Mouse (Mus musculus) lung, postnatal 25 days (tissue): ENCODE results near the gene Adamts17.

Experiments used
- DNase-seq: peaks from one replicate; pipeline ENCODE4 v3.0.0; 2022; ENCODE audit warnings: low spot score

Gene Adamts17

DNA sequence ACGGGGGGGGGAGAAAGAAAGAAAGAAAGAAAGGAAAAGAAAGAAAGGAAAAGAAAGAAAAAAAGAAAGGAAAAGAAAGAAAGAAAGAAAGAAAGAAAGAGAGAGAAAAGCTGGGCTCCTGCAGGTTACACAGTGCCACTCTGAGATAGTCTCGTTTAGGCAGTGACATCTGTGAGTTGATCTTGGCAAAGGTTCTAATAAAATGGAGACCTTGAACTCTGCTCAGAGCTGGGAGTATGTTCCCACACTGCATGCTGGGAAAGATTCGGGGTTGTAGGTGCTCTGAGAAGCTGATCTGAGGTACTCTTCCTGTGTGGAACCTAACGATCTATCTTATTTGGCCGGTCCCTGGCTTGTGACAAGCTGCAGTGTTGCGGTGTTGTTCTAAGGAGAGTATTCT is 7.0 kb downstream of the Adamts17 start:
- DNase-seq = no peak

- DNase-seq = no peak
These were observed 7.8 kb downstream of the Adamts17 start for GRCm38 (mm10) chr7:66847299-66847698.

GRCm38 (mm10) chr7:66849316-66849715 is 9.8 kb downstream of the Adamts17 start:
- no peak for DNase-seq

DNA sequence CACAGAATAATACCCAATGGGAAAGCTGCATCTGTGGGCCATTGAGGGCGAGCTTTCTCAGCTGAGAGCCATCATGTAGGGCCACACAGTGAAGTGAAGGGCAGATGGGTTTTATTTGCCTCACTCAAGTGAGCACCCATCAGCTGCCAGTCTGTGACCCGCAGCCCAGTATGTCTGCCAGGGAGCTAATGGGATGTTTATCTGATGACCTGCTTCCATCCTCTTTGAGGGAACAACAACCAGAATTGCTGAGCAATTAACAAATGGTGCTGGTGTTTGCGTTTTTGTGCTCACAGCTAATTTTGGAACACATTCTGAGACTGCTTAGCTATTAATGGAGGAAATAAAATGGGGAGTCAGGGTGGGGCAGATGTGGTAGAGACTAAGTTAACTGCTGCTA is 12.6 kb downstream of the Adamts17 start:
- peak; percentile 37 for DNase-seq

GRCm38 (mm10) chr7:66857610-66858009 is 18.1 kb downstream of the Adamts17 start:
- DNase-seq = no peak

GRCm38 (mm10) chr7:66858247-66859075 is 18.9 kb downstream of the Adamts17 start:
- peak; percentile 35 for DNase-seq

DNA sequence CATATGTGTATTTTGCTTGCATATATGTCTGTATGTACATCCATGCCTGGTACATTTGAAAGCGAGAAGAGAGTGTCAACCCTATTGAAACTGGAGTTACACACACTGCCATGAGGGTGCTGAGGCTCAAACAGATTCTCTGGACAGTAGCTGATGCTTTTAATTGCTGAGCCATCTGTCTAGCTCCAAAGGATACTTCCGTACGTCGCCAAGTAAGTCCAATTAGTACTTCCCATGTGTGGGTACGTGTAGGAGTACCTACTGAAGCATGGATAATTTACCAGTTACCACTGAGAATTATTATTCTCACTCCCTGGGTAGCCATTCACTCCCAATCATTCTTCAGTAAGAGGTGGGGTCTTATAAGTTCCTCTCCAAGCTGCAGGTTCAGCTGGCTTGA is 19.7 kb downstream of the Adamts17 start:
- no peak for DNase-seq

DNA sequence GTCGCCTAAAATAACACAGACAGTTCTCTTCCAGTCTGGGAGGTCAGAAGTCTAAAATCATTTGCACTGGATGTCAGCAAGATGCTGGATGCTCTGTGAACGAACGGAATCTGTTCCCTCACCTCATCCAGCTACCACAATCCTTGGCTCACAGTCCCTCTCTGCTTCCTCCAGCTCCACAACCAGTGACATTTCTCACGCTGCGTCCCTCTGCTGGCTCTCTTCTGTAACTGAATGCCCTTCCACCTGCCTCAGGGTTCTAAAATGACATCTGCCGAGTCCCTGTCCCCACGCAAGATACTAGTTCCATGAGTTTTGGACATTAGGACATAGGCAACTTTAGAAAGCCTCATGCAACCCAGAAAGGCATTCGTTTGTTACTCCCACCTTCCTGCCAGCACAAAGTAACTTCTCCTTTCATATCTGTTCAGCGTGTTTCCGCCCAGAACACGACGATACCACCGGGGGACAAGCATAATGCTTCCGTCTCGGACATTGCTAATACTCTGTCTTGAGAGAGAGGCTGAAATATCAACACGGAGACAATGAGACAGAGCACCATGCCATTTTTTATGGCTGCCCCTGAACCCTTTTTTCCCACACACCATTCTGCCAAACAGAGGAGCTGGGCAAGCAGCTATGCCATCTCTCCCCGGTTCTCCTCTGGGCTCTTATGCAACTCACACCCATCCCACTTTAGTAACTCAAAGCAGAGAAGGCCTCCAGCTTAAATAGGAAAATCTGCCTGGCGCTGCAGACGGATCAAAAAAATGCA is 27.6 kb downstream of the Adamts17 start:
- DNase-seq = no peak

- DNase-seq = peak; percentile 21
These were observed 28.4 kb downstream of the Adamts17 start for GRCm38 (mm10) chr7:66867719-66868501.

DNA sequence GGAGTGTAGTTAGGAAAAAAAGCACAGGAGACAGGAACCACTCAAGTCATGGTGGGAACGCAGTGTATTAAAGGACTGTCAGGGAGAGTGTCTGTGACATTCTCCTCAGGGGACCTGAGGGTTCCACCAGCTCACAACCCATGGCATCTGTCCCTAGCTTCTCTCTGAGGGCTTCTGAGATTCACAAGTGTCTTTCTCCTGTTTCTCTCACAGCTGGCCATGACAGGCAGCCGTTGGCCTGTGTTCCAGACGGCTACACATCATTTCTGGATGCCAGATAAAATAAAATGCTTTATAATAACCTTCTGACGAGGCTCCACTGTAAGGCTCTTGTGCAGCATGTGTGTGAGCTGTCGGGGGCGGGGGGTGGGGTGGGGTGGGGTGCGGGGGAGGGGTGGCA is 32.0 kb downstream of the Adamts17 start:
- DNase-seq = no peak

- no peak for DNase-seq
These were observed 32.5 kb downstream of the Adamts17 start for GRCm38 (mm10) chr7:66871940-66872511.

DNA sequence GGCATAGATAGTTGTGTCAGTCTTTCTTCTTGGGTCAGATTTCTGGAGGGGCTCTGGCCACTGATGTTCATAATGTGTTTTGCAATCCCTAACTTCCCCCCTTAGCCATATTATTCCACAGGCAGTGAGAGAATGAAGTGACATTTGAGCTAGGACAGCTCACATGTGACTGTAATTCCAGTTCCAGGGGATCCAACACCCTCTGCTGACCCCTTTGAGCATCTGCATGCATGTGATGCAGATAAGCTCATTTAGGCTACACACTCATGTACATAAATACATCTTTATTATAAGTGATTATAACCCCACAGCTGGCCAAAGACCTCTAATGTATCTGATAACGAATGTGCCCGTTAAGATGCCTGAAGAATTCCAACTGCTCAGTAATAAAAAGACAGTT is 33.7 kb downstream of the Adamts17 start:
- DNase-seq = no peak

- no peak for DNase-seq
These were observed 51.9 kb downstream of the Adamts17 start for GRCm38 (mm10) chr7:66891431-66891830.

DNA sequence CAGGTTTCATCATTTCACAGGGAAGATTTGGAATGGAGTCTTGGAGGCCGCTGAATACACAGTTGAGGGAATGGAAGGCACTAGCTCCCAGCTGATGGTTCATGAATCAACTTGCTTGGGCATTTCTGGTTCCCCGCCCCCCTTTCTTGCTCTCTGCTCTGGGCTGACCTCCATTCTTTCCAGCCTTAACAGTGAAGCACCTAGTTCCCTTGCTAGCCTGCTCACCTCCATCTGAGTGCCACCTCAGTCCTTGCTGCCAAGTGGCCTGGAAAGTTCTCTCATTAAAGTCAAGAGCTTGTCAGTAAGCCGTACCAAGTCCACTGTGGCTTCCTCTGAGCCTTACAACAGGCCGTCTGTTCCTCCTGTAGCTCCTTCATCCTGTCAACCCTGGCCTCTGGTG is 52.6 kb downstream of the Adamts17 start:
- no peak for DNase-seq

DNA sequence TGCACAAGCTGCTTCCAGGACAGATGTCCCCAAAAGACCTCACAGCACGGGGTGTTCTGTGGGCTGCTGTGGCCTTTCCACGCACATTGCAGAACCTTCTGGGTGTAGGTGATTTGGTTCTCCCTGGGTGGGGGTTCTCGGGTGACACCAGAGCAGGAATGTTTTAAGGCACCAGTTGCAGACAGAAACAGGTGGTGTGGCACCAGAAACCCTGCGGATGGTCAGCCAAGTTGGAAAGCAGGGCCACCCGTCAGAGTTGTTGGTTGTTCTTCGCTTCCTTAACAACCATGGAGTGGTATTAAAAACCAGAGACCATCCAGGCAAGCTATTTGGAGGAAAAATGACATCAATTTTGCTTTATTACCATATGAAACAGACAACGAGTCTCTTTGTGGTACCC is 62.8 kb downstream of the Adamts17 start:
- DNase-seq = no peak

GRCm38 (mm10) chr7:66903014-66903413 is 63.5 kb downstream of the Adamts17 start:
- DNase-seq = peak; percentile 1

GRCm38 (mm10) chr7:66905941-66906340 is 66.4 kb downstream of the Adamts17 start:
- DNase-seq = no peak

GRCm38 (mm10) chr7:66912866-66913265 is 73.3 kb downstream of the Adamts17 start:
- no peak for DNase-seq

DNA sequence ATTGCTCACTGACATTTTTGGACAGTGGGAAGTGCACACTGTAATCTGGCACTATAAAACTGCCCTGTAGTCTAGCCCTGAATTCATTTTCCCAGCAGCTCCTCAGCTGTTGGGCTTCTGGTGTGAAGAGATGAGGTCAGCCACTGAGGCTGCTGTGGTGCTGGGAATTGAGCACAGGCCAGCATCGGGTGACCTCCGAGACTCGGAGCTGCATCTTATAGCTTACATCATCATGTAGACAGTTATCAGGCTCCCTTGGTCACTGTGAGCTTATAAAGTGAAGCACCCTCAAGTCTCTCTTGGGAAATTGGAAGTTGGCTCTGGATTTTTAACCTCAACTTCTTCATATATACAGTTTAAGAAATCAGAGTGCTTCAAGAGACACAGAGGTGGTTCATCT is 84.1 kb downstream of the Adamts17 start:
- DNase-seq = no peak

- no peak for DNase-seq
These were observed 84.6 kb downstream of the Adamts17 start for GRCm38 (mm10) chr7:66924104-66924503.

GRCm38 (mm10) chr7:66929263-66929662 is 89.7 kb downstream of the Adamts17 start:
- peak; percentile 65 for DNase-seq

- no peak for DNase-seq
These were observed 91.8 kb downstream of the Adamts17 start for GRCm38 (mm10) chr7:66931291-66931690.
